Mouse (Mus musculus) spleen, postnatal 0 days (tissue): ENCODE results near the gene Adig. TPM values are rescaled to one million over a fixed set of nuclear protein-coding genes. Genes with fewer than 3 reads are reported as not detected.

Experiments
- polyA plus RNA-seq: library from polyadenylated mRNA; unstranded; fragments of >200 nt; fragmentation: Nextera tagmentation; extraction: Ambion mirVana; gene quantifications from 2 replicates; pipeline ENCODE4 v1.2.1, GENCODE M21; 2015

The Adig gene
- not detected in 2 replicates for polyA plus RNA-seq

GRCm38 (mm10) chr2:158501836-158502812 is at the start of gene Adig:
Gene Adig (plus strand): TSS chr2:158502612.

GRCm38 (mm10) chr2:158512528-158512927 is 10.1 kb downstream of the Adig start, which contains the start of gene Arhgap40:
Gene Arhgap40 (plus strand): TSS chr2:158512796.

Other genes with a start within 250 kb of the Adig start
- not detected in 2 replicates for gene Bpi, start 244.5 kb upstream of the Adig start, polyA plus RNA-seq
- gene Lbp, start 196.1 kb upstream of the Adig start, polyA plus RNA-seq, result 10.7 and 15.2 TPM in 2 replicates
- gene Snhg11, start 127.0 kb upstream of the Adig start, polyA plus RNA-seq, result 0.10 and 0.13 TPM in 2 replicates
- 9.2 and 10.8 TPM in 2 replicates for gene Ralgapb, start 92.8 kb upstream of the Adig start, polyA plus RNA-seq
- gene Arhgap40, start 10.2 kb downstream of the Adig start, polyA plus RNA-seq, result not detected in 2 replicates
- not detected in 2 replicates for gene Slc32a1, start 108.2 kb downstream of the Adig start, polyA plus RNA-seq
- 8.0 and 8.4 TPM in 2 replicates for gene Actr5, start 122.3 kb downstream of the Adig start, polyA plus RNA-seq
- 5.1 and 7.1 TPM in 2 replicates for gene Ppp1r16b, start 162.8 kb downstream of the Adig start, polyA plus RNA-seq